Mouse (Mus musculus): ENCODE results near the gene Srek1ip1. TPM values are rescaled to one million over a fixed set of nuclear protein-coding genes. Genes with fewer than 3 reads are reported as not detected.
A peak's percentile ranks its signal among the peaks of the same experiment; 100 is the strongest.

Srek1ip1 gene
- polyA plus RNA-seq, 1 experiment from 2014 or later: 21.6 TPM

- H3K9ac ChIP-seq: peak within 1 kb of the TSS; percentile 90
- peak within 1 kb of the TSS; percentile 72 for H3K4me2 ChIP-seq
- no peaks in the 10 kb centered on the region for H3K36me3 ChIP-seq (ENCODE audit: insufficient read depth)
- H3K4me1 ChIP-seq (ENCODE audit: insufficient read depth): peaks cover 6% of the 10 kb centered on the region
- no peaks in the 10 kb centered on the region for H3K27me3 ChIP-seq (ENCODE audit: insufficient read depth, low read length)
- peak within 1 kb of the TSS; percentile 65 for H3K27ac ChIP-seq (ENCODE audit: low read depth)
- under 1% methylated on average over 50 of the region's 50 CpGs for WGBS
- ATAC-seq (ENCODE audit: insufficient read depth) (peak; percentile 97), DNase-seq (peak; percentile 93)
- TF ChIP-seq CTCF (IDR thresholded peaks at IDR 0.05; ENCODE audit: low read depth): no peak
- peak within 1 kb of the TSS; percentile 58 for H3K4me3 ChIP-seq (ENCODE audit: low read depth, low read length)
- H3K9me3 ChIP-seq (ENCODE audit: low read depth, low read length): no peaks in the 10 kb centered on the region
Observed at GRCm38 (mm10) chr13:104816635-104817571, 24.6 kb downstream of the Srek1ip1 start, which contains the start of gene Cwc27. Cwc27 (minus strand) TSS chr13:104817142.

GRCm38 (mm10) chr13:104817696-104818095 is 25.4 kb downstream of the Srek1ip1 start:
- H3K27ac ChIP-seq (ENCODE audit: low read depth): peak overlapping the region; percentile 65; the same call in 1 of the 2 replicates

GRCm38 (mm10) chr13:104821192-104821591 is 28.9 kb downstream of the Srek1ip1 start:
- H3K9me3 ChIP-seq (ENCODE audit: low read depth, low read length): no peaks in the 10 kb centered on the region
- TF ChIP-seq CTCF (IDR thresholded peaks at IDR 0.05; ENCODE audit: low read depth): no peak
- no peaks in the 10 kb centered on the region; the same call in 1 of the 2 replicates for H3K4me1 ChIP-seq (ENCODE audit: insufficient read depth)
- H3K4me3 ChIP-seq (ENCODE audit: low read depth, low read length): no peak overlapping the region
- no peaks in the 10 kb centered on the region for H3K27me3 ChIP-seq (ENCODE audit: insufficient read depth, low read length)
- 0 out of 2 replicates have a peak, but pooled peaks cover 3% of the 10 kb centered on the region for H3K36me3 ChIP-seq (ENCODE audit: insufficient read depth)
- H3K4me2 ChIP-seq: no peak overlapping the region
- no peak for DNase-seq
- H3K9ac ChIP-seq: no peak overlapping the region
- no peak overlapping the region for H3K27ac ChIP-seq (ENCODE audit: low read depth)
- ATAC-seq (ENCODE audit: insufficient read depth): no peak

More at GRCm38 (mm10) chr13:104817696-104818095, 25.4 kb downstream of the Srek1ip1 start:
- H3K9ac ChIP-seq: peak overlapping the region; percentile 90
- no peaks in the 10 kb centered on the region for H3K27me3 ChIP-seq (ENCODE audit: insufficient read depth, low read length)
- peak overlapping the region; percentile 72 for H3K4me2 ChIP-seq
- no peak for ATAC-seq (ENCODE audit: insufficient read depth)
- 37% methylated on average over 12 of the region's 12 CpGs for WGBS
- peaks cover 6% of the 10 kb centered on the region for H3K4me1 ChIP-seq (ENCODE audit: insufficient read depth)
- H3K9me3 ChIP-seq (ENCODE audit: low read depth, low read length): no peaks in the 10 kb centered on the region
- no peak for TF ChIP-seq CTCF (IDR thresholded peaks at IDR 0.05; ENCODE audit: low read depth)
- H3K4me3 ChIP-seq (ENCODE audit: low read depth, low read length): peak overlapping the region; percentile 58
- DNase-seq: no peak
- H3K36me3 ChIP-seq (ENCODE audit: insufficient read depth): no peaks in the 10 kb centered on the region

- H3K9ac ChIP-seq: no peak overlapping the region
- DNase-seq: no peak
- TF ChIP-seq CTCF (IDR thresholded peaks at IDR 0.05; ENCODE audit: low read depth): no peak
- WGBS: 87% methylated on average over 1 of the region's 1 CpGs
- no peaks in the 10 kb centered on the region for H3K4me1 ChIP-seq (ENCODE audit: insufficient read depth)
- no peak for ATAC-seq (ENCODE audit: insufficient read depth)
- H3K27me3 ChIP-seq (ENCODE audit: insufficient read depth, low read length): no peaks in the 10 kb centered on the region
- no peaks in the 10 kb centered on the region; the same call in 1 of the 2 replicates for H3K9me3 ChIP-seq (ENCODE audit: low read depth, low read length)
- H3K4me3 ChIP-seq (ENCODE audit: low read depth, low read length): no peak overlapping the region
- H3K36me3 ChIP-seq (ENCODE audit: insufficient read depth): peaks cover 4% of the 10 kb centered on the region
- H3K27ac ChIP-seq (ENCODE audit: low read depth): no peak overlapping the region
- no peak overlapping the region for H3K4me2 ChIP-seq
Observed at GRCm38 (mm10) chr13:104821908-104822307, 29.6 kb downstream of the Srek1ip1 start.

GRCm38 (mm10) chr13:104822411-104822838 is 30.1 kb downstream of the Srek1ip1 start:
- peak; percentile 2 for DNase-seq
- Histone ChIP-seq H3K36me3 (ENCODE audit: insufficient read depth) (peaks cover 9% of the 10 kb centered on the region), H3K4me1 (ENCODE audit: insufficient read depth) (no peaks in the 10 kb centered on the region), H3K9ac (no peak overlapping the region), H3K9me3 (ENCODE audit: low read depth, low read length) (peaks cover 5% of the 10 kb centered on the region; the same call in 1 of the 2 replicates), H3K4me2 (no peak overlapping the region), H3K27me3 (ENCODE audit: insufficient read depth, low read length) (no peaks in the 10 kb centered on the region), H3K4me3 (ENCODE audit: low read depth, low read length) (no peak overlapping the region), H3K27ac (ENCODE audit: low read depth) (no peak overlapping the region)
- ATAC-seq (ENCODE audit: insufficient read depth): peak; percentile 58; the same call in 1 of the 2 replicates
- TF ChIP-seq CTCF (IDR thresholded peaks at IDR 0.05; ENCODE audit: low read depth): no peak
- 34% methylated on average over 8 of the region's 8 CpGs for WGBS

- Histone ChIP-seq H3K36me3 (ENCODE audit: insufficient read depth) (peaks cover 34% of the 10 kb centered on the region), H3K9ac (no peak overlapping the region), H3K4me2 (no peak overlapping the region), H3K27ac (ENCODE audit: low read depth) (no peak overlapping the region), H3K9me3 (ENCODE audit: low read depth, low read length) (peaks cover 5% of the 10 kb centered on the region; the same call in 1 of the 2 replicates), H3K27me3 (ENCODE audit: insufficient read depth, low read length) (no peaks in the 10 kb centered on the region), H3K4me3 (ENCODE audit: low read depth, low read length) (no peak overlapping the region), H3K4me1 (ENCODE audit: insufficient read depth) (no peaks in the 10 kb centered on the region)
- ATAC-seq (ENCODE audit: insufficient read depth): no peak
- TF ChIP-seq CTCF (IDR thresholded peaks at IDR 0.05; ENCODE audit: low read depth): no peak
- WGBS: 76% methylated on average over 2 of the region's 2 CpGs
- no peak for DNase-seq
Observed at GRCm38 (mm10) chr13:104825470-104825869, 33.2 kb downstream of the Srek1ip1 start.

GRCm38 (mm10) chr13:104832811-104833210 is 40.5 kb downstream of the Srek1ip1 start:
- 95% methylated on average over 13 of the region's 13 CpGs for WGBS
- H3K27me3 ChIP-seq (ENCODE audit: insufficient read depth, low read length): no peaks in the 10 kb centered on the region
- H3K9ac ChIP-seq: no peak overlapping the region
- peaks cover 64% of the 10 kb centered on the region for H3K36me3 ChIP-seq (ENCODE audit: insufficient read depth)
- H3K27ac ChIP-seq (ENCODE audit: low read depth): no peak overlapping the region
- DNase-seq (no peak), ATAC-seq (ENCODE audit: insufficient read depth) (no peak)
- TF ChIP-seq CTCF (IDR thresholded peaks at IDR 0.05; ENCODE audit: low read depth): no peak
- no peak overlapping the region for H3K4me3 ChIP-seq (ENCODE audit: low read depth, low read length)
- no peaks in the 10 kb centered on the region for H3K9me3 ChIP-seq (ENCODE audit: low read depth, low read length)
- H3K4me2 ChIP-seq: no peak overlapping the region
- H3K4me1 ChIP-seq (ENCODE audit: insufficient read depth): no peaks in the 10 kb centered on the region
